Mouse (Mus musculus): Measurements from ENCODE around the gene Gm43064. TPM values are rescaled to one million over a fixed set of nuclear protein-coding genes. Genes with fewer than 3 reads are reported as not detected.

The Gm43064 gene
- polyA plus RNA-seq, 1 experiment from 2014 or later, result 1.1 TPM

GRCm38 (mm10) chr3:103780271-103780670, 29.1 kb upstream of the Gm43064 start:
- Histone ChIP-seq H3K4me3 (replicated peaks; ENCODE audit: low read length) (no peak overlapping the region), H3K27ac (ENCODE audit: low read length) (no peak overlapping the region), H3K4me2 (ENCODE audit: low read depth, low read length) (no peak overlapping the region), H3K36me3 (ENCODE audit: control insufficient read depth, insufficient read depth, low read length) (peaks cover 11% of the 10 kb centered on the region), H3K9ac (ENCODE audit: low read length) (no peak overlapping the region), H3K4me1 (ENCODE audit: control insufficient read depth, insufficient read depth, low read length) (peaks cover 12% of the 10 kb centered on the region; the same call in 1 of the 2 replicates), H3K9me3 (replicated peaks; ENCODE audit: control insufficient read depth, low read length) (no peaks in the 10 kb centered on the region), H3K27me3 (ENCODE audit: control insufficient read depth, insufficient read depth, low read length) (no peaks in the 10 kb centered on the region)
- WGBS, result 91% methylated on average over 3 of the region's 3 CpGs
- no peak for ATAC-seq (ENCODE audit: insufficient read depth, low FRiP score)

- Histone ChIP-seq H3K4me3 (replicated peaks; ENCODE audit: low read length) (no peak overlapping the region), H3K36me3 (ENCODE audit: control insufficient read depth, insufficient read depth, low read length) (peaks cover 11% of the 10 kb centered on the region), H3K27me3 (ENCODE audit: control insufficient read depth, insufficient read depth, low read length) (no peaks in the 10 kb centered on the region), H3K4me2 (ENCODE audit: low read depth, low read length) (no peak overlapping the region), H3K4me1 (ENCODE audit: control insufficient read depth, insufficient read depth, low read length) (peaks cover 12% of the 10 kb centered on the region; the same call in 1 of the 2 replicates), H3K27ac (ENCODE audit: low read length) (no peak overlapping the region), H3K9ac (ENCODE audit: low read length) (no peak overlapping the region), H3K9me3 (replicated peaks; ENCODE audit: control insufficient read depth, low read length) (no peaks in the 10 kb centered on the region)
- no peak for ATAC-seq (ENCODE audit: insufficient read depth, low FRiP score)
- 75% methylated on average over 5 of the region's 5 CpGs for WGBS
Observed at GRCm38 (mm10) chr3:103780777-103781176, 28.6 kb upstream of the Gm43064 start.

- ATAC-seq (ENCODE audit: insufficient read depth, low FRiP score), result no peak
- no peak overlapping the region for H3K4me3 ChIP-seq (replicated peaks; ENCODE audit: low read length)
- H3K36me3 ChIP-seq (ENCODE audit: control insufficient read depth, insufficient read depth, low read length), result peaks cover 1% of the 10 kb centered on the region; the same call in 1 of the 2 replicates
- no peaks in the 10 kb centered on the region for H3K9me3 ChIP-seq (replicated peaks; ENCODE audit: control insufficient read depth, low read length)
- H3K27ac ChIP-seq (ENCODE audit: low read length), result peak overlapping the region; percentile 67
- H3K4me1 ChIP-seq (ENCODE audit: control insufficient read depth, insufficient read depth, low read length), result peaks cover 17% of the 10 kb centered on the region; the same call in 1 of the 2 replicates
- H3K27me3 ChIP-seq (ENCODE audit: control insufficient read depth, insufficient read depth, low read length), result no peaks in the 10 kb centered on the region
- no peak overlapping the region for H3K4me2 ChIP-seq (ENCODE audit: low read depth, low read length)
- no peak overlapping the region for H3K9ac ChIP-seq (ENCODE audit: low read length)
- 61% methylated on average over 4 of the region's 4 CpGs for WGBS
Observed at GRCm38 (mm10) chr3:103782844-103783609, 26.3 kb upstream of the Gm43064 start.

GRCm38 (mm10) chr3:103787225-103787624, 22.1 kb upstream of the Gm43064 start:
- Histone ChIP-seq H3K27me3 (ENCODE audit: control insufficient read depth, insufficient read depth, low read length) (no peaks in the 10 kb centered on the region), H3K27ac (ENCODE audit: low read length) (peak overlapping the region; percentile 56; the same call in 1 of the 2 replicates), H3K4me1 (ENCODE audit: control insufficient read depth, insufficient read depth, low read length) (peaks cover 26% of the 10 kb centered on the region), H3K4me3 (replicated peaks; ENCODE audit: low read length) (no peak overlapping the region), H3K36me3 (ENCODE audit: control insufficient read depth, insufficient read depth, low read length) (no peaks in the 10 kb centered on the region), H3K4me2 (ENCODE audit: low read depth, low read length) (no peak overlapping the region), H3K9ac (ENCODE audit: low read length) (no peak overlapping the region), H3K9me3 (replicated peaks; ENCODE audit: control insufficient read depth, low read length) (no peaks in the 10 kb centered on the region)
- no peak for ATAC-seq (ENCODE audit: insufficient read depth, low FRiP score)
- WGBS, result 67% methylated on average over 7 of the region's 7 CpGs

GRCm38 (mm10) chr3:103789096-103789495, 20.3 kb upstream of the Gm43064 start:
- ATAC-seq (ENCODE audit: insufficient read depth, low FRiP score), result no peak
- 76% methylated on average over 7 of the region's 7 CpGs for WGBS

GRCm38 (mm10) chr3:103789891-103790345, 19.5 kb upstream of the Gm43064 start:
- 2% methylated on average over 14 of the region's 14 CpGs for WGBS
- no peak for ATAC-seq (ENCODE audit: insufficient read depth, low FRiP score)
- H3K9ac ChIP-seq (ENCODE audit: low read length), result peak overlapping the region; percentile 85
- no peaks in the 10 kb centered on the region for H3K27me3 ChIP-seq (ENCODE audit: control insufficient read depth, insufficient read depth, low read length)
- H3K4me3 ChIP-seq (replicated peaks; ENCODE audit: low read length), result peak overlapping the region; percentile 95
- H3K9me3 ChIP-seq (replicated peaks; ENCODE audit: control insufficient read depth, low read length), result no peaks in the 10 kb centered on the region
- H3K36me3 ChIP-seq (ENCODE audit: control insufficient read depth, insufficient read depth, low read length), result no peaks in the 10 kb centered on the region
- peaks cover 14% of the 10 kb centered on the region for H3K4me1 ChIP-seq (ENCODE audit: control insufficient read depth, insufficient read depth, low read length)
- H3K27ac ChIP-seq (ENCODE audit: low read length), result peak overlapping the region; percentile 75
- peak overlapping the region; percentile 89 for H3K4me2 ChIP-seq (ENCODE audit: low read depth, low read length)

More at GRCm38 (mm10) chr3:103789096-103789495, 20.3 kb upstream of the Gm43064 start:
- peak overlapping the region; percentile 89 for H3K4me2 ChIP-seq (ENCODE audit: low read depth, low read length)
- H3K9ac ChIP-seq (ENCODE audit: low read length), result no peak overlapping the region
- no peaks in the 10 kb centered on the region for H3K9me3 ChIP-seq (replicated peaks; ENCODE audit: control insufficient read depth, low read length)
- peaks cover 15% of the 10 kb centered on the region for H3K4me1 ChIP-seq (ENCODE audit: control insufficient read depth, insufficient read depth, low read length)
- H3K36me3 ChIP-seq (ENCODE audit: control insufficient read depth, insufficient read depth, low read length), result no peaks in the 10 kb centered on the region
- no peaks in the 10 kb centered on the region for H3K27me3 ChIP-seq (ENCODE audit: control insufficient read depth, insufficient read depth, low read length)
- H3K27ac ChIP-seq (ENCODE audit: low read length), result no peak overlapping the region
- peak overlapping the region; percentile 95 for H3K4me3 ChIP-seq (replicated peaks; ENCODE audit: low read length)

- peak overlapping the region; percentile 89 for H3K4me2 ChIP-seq (ENCODE audit: low read depth, low read length)
- H3K27me3 ChIP-seq (ENCODE audit: control insufficient read depth, insufficient read depth, low read length), result no peaks in the 10 kb centered on the region
- H3K9me3 ChIP-seq (replicated peaks; ENCODE audit: control insufficient read depth, low read length), result no peaks in the 10 kb centered on the region
- peak overlapping the region; percentile 75 for H3K27ac ChIP-seq (ENCODE audit: low read length)
- peak overlapping the region; percentile 85 for H3K9ac ChIP-seq (ENCODE audit: low read length)
- peak; percentile 81 for ATAC-seq (ENCODE audit: insufficient read depth, low FRiP score)
- WGBS, result under 1% methylated on average over 51 of the region's 61 CpGs
- H3K4me1 ChIP-seq (ENCODE audit: control insufficient read depth, insufficient read depth, low read length), result peaks cover 14% of the 10 kb centered on the region
- H3K4me3 ChIP-seq (replicated peaks; ENCODE audit: low read length), result peak overlapping the region; percentile 95
- no peaks in the 10 kb centered on the region for H3K36me3 ChIP-seq (ENCODE audit: control insufficient read depth, insufficient read depth, low read length)
Observed at GRCm38 (mm10) chr3:103790346-103791145, 18.8 kb upstream of the Gm43064 start.

- no peaks in the 10 kb centered on the region for H3K36me3 ChIP-seq (ENCODE audit: control insufficient read depth, insufficient read depth, low read length)
- peak within 1 kb of the TSS; percentile 75 for H3K27ac ChIP-seq (ENCODE audit: low read length)
Observed at GRCm38 (mm10) chr3:103791230-103792110, 17.9 kb upstream of the Gm43064 start, which contains the start of gene Hipk1. Gene Hipk1 (minus strand): TSS chr3:103791563.

More at GRCm38 (mm10) chr3:103791230-103792110, 17.9 kb upstream of the Gm43064 start, which contains the start of gene Hipk1:
- WGBS, result 8% methylated on average over 49 of the region's 49 CpGs
- Histone ChIP-seq H3K4me1 (ENCODE audit: control insufficient read depth, insufficient read depth, low read length) (peaks cover 14% of the 10 kb centered on the region), H3K4me3 (replicated peaks; ENCODE audit: low read length) (peak within 1 kb of the TSS; percentile 95), H3K4me2 (ENCODE audit: low read depth, low read length) (peak within 1 kb of the TSS; percentile 89), H3K9me3 (replicated peaks; ENCODE audit: control insufficient read depth, low read length) (no peaks in the 10 kb centered on the region), H3K9ac (ENCODE audit: low read length) (peak within 1 kb of the TSS; percentile 85), H3K27me3 (ENCODE audit: control insufficient read depth, insufficient read depth, low read length) (no peaks in the 10 kb centered on the region)
- peak; percentile 96 for ATAC-seq (ENCODE audit: insufficient read depth, low FRiP score)

All from stomach, embryonic 16.5 days (tissue).